Mouse (Mus musculus): Measurements from ENCODE around the gene Gsk3b. TPM values are rescaled to one million over a fixed set of nuclear protein-coding genes. Genes with fewer than 3 reads are reported as not detected.

The Gsk3b gene
- 88.5 TPM for polyA plus RNA-seq (2014; fragmentation: Illumina TruSeq; extraction: RNeasy Lipid Tissue Mini Kit (QIAGEN cat#74804); ENCODE audit: low read depth, low replicate concordance)

GRCm38 (mm10) chr16:38088629-38089446, at the start of gene Gsk3b:
Gene Gsk3b, plus strand, starts transcription at chr16:38089001.

GRCm38 (mm10) chr16:38294685-38295348, 206.0 kb downstream of the Gsk3b start, which contains the start of gene Nr1i2:
Gene Nr1i2, minus strand, starts transcription at chr16:38294824.

Other genes with a start within 250 kb of the Gsk3b start
- 0.58 TPM for gene Gm36028, start 227.9 kb upstream of the Gsk3b start, polyA plus RNA-seq (2014; fragmentation: Illumina TruSeq; extraction: RNeasy Lipid Tissue Mini Kit (QIAGEN cat#74804); ENCODE audit: low read depth, low replicate concordance)
- 176 TPM for gene Lrrc58, start 220.6 kb upstream of the Gsk3b start, polyA plus RNA-seq (2014; fragmentation: Illumina TruSeq; extraction: RNeasy Lipid Tissue Mini Kit (QIAGEN cat#74804); ENCODE audit: low read depth, low replicate concordance)
- not detected for gene Gpr156, start 172.5 kb upstream of the Gsk3b start, polyA plus RNA-seq (2014; fragmentation: Illumina TruSeq; extraction: RNeasy Lipid Tissue Mini Kit (QIAGEN cat#74804); ENCODE audit: low read depth, low replicate concordance)
- gene Nr1i2, start 205.8 kb downstream of the Gsk3b start, polyA plus RNA-seq (2014; fragmentation: Illumina TruSeq; extraction: RNeasy Lipid Tissue Mini Kit (QIAGEN cat#74804); ENCODE audit: low read depth, low replicate concordance) = not detected

All from adrenal gland, adult 10 weeks (tissue).